Mouse (Mus musculus): ENCODE data around the gene Nav2.

- no peak for TF ChIP-seq CTCF (conservative IDR thresholded peaks at IDR 0.05; ENCODE audit: low read length)
- no peak for TF ChIP-seq NANOG (IDR thresholded peaks at IDR 0.05; ENCODE audit: borderline replicate concordance, low read length)
- no peak for TF ChIP-seq POU5F1 (IDR thresholded peaks at IDR 0.05; ENCODE audit: borderline replicate concordance, low read length)
These were observed 98.4 kb downstream of the Nav2 start for GRCm38 (mm10) chr7:49006886-49007285.

All from E14TG2a.4 (cell line).